Mouse (Mus musculus): Measurements from ENCODE around the gene Stk38.
A peak's percentile ranks its signal among the peaks of the same experiment; 100 is the strongest.

Stk38 gene

DNA sequence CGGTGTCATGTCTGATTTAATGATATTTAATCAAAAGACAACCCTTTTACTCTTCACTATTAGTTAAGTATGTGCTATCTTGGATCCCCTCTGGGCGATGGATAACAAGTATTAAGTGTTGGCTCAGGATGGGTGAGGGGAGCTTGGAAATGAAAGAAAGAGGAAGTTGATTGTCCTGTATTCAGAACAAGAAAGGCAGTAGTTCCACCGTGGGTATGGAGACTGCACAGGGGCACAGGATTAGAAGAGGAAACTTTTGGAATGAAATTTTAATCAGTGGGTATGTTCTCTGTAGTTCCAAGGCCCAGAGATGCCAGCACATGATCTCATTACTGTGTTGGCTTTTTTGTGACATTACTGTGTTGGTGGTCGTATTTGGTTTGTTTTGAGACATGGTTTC is 57.0 kb downstream of the Stk38 start:
- DNase-seq: no peak

DNA sequence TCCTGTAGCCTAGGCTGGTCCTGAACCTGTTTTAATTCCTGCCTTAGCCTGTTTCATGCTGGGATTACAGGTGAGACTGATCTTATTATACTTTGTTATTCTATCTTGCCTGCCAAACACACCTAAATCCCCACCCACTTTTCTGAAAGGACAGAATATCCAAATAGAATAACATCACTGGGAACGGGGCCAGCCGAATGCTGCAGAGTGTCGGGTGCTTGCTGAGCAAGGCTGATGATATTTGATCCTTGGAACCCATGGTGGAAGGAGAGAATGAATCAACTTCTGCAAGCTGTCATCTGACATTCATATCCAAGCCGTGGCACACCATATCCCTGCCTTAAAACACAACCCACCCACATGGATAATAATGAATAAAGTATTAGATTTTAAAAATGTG is 59.1 kb downstream of the Stk38 start:
- no peak for DNase-seq

DNA sequence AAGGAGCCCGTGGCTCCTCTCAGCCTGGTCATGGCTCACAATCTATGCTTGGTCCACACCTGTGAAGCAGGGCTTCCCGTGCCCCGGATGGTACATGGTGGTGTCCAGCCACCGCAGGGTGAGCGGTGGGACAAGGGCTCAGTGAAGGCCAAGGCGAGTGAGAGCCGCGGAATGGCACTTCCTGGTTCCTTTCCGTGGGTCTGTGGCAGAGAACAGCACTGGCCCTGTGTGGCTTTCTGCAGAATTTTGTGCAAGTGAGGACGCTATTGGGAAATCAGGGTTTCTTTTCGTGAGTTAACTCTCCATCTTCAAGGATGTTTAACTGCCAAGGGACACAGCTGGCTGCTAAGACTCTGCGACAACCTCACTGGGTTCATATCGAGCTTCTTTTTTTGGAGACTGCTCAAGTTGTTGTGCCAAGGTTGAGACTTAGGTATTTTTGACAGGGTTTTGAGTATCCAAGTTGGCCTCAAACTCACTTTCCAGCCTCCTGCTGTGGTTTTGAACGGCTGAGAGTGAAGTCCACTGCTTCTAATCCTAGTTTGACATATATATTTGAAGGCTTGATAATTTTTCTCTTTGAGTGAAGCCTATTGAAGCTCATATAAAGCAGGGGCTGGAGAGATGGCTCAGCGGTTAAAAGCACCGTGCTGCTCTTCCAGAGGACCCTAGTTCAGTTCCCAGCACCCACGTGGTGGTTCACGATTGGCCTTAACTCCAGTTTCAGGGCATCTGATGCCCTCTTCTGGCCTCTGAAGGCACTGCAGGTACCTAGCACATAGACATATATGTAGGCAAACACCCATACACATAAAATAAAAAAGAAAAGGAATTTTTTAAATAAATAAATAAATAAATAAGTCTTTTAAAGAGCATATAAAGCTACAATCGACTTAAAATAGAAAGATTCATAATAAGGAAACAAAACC is 60.5 kb downstream of the Stk38 start:
- no peak for DNase-seq

DNA sequence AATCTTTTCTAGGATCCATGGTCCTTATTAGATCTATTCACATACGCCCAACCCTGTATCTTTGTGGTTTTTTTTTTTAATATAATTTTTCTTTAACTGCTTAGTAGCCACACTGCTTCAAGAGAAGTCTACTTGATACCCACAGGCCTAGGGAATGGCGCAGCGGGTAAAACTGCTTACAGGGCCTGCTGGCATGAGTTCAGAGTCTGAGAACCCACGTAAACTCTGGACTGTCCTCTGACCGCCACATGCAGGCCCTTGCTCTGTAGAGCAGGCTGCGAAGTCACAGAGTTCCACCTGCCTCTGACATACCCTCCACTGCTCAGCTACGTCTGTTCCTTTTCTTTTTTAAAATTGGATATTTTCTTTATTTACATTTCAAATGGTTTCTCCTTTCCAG is 63.3 kb downstream of the Stk38 start:
- no peak for DNase-seq

DNA sequence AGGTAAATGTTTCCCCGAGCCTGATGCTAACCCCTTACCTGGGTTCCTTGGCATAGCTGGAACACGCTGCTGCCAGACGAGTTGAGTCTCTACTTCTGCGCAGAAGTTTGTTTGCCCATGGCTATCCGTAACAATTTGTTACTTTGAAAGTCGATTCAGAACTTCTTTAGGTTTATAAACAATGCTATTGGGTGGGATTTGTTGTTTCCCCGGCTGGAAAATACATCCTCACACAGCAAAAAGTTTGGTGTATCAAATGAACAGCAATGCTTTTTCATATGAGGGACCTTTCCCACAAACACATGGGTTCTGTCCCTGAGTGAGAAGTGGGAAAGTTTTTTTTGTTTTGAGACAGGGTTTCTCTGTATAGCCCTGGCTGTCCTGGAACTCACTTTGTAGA is 64.1 kb downstream of the Stk38 start, which contains the start of gene Pxt1:
Gene Pxt1 (minus strand): TSS at position 101 of the 400 bp plus-strand sequence.
- no peak for DNase-seq

DNA sequence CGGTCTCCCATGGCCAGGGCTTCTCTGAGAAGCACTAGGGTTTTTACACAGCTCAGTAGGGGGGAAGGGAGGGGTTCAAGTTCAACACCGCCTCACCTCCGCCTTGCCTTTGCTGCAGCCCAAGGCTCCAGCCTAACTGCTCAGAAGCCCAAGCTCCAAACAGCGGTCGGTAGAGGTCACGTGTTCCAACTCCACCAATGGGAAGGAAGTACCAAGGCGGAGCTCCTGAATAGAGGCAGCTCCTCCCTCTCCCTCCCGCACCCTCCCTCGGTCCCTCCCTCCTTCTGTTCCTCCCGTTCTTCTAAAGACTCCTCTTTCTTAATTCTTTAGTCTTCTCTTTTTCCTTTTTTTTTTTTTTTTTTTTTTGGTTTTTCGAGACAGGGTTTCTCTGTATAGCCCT is 65.7 kb downstream of the Stk38 start:
- peak; percentile 19 to 30 for DNase-seq

DNA sequence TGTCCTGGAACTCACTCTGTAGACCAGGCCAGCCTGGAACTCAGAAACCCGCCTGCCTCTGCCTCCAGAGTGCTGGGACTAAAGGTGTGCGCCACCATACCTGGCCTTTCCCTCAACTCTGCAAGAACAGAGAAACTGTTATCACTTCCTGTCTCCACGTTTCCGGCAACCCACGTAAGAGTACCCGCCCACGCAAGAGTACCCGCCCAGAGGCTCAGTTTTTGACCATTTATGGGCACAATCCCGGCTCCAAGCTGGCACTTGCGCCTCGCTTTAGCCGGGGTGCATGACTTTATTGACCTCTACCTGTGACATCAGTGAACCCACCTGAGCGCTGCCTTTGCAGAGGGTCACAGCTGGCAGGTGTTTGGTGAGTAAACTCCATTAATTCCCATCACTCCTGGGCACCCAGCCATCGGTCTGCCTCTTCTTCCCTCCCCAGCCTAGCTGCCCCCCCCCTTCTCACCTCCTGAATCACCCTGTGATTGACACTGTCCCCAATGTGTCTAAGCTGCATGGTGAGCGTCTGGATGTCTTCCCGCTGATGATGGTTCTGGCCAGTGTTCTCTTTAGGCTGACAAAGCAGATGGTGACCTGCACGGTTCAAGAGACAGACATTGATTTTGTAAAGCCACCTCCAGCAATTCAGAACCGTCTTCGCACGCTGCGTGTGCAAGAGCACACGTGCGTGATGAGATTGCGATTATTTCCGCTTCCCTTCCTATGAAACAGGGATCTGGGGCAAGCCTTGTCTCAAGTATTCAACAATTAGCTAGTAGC is 66.8 kb downstream of the Stk38 start:
- DNase-seq: no peak

DNA sequence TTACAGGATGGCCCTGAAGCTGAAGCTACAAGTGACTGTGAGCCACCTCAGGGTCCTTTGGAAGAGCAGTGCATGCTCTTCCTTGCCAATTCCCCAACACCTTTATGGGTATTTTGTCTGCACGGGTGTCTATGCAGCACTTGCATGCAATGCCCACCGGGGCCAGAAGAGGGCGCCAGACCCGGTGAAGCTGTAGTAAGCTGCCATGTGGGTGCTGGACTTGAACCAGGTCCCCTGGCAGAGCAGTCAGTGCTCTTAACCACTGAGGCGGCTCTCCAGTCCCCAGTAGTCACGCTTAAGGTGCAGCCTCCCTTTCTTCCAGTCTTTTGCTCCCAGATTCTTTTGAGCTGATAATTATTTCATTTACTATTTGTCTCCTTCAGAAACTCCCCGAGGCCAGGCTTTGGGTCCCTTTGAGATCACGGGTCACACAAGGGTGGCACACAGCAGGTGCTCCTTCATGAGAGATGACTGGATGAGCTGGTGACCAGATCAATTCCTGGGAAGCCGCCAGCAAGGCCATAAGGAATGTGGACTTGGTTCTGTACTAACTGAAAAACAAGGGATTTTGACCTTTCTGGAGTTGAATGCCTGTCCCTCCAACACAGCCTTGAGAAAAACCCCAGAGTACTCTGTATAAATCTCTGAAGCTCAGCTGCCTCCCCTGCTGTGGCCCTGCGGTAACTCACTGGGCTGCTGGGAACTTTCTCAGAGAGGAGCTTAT is 71.0 kb downstream of the Stk38 start:
- DNase-seq: peak; percentile 56 to 66

DNA sequence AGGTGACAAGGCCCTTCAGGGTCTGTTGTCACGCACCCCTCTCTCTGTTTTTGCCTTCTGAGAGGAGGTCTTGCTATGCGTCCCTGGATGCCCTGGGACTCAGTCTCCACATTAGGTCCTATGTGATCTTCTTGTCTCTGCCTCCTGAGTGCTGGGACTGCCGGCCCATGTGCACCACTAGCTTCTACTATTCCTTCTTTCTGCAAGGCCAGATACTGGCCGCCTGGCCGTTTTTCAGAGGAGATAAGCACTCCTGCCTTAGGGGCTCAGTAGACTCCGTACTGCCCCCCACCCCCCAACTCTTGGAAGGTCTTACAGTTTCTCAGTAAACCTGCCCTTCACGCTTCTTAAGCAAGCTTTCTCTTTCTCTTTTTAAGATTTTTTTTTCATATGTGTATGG is 71.7 kb downstream of the Stk38 start:
- no peak for DNase-seq

DNA sequence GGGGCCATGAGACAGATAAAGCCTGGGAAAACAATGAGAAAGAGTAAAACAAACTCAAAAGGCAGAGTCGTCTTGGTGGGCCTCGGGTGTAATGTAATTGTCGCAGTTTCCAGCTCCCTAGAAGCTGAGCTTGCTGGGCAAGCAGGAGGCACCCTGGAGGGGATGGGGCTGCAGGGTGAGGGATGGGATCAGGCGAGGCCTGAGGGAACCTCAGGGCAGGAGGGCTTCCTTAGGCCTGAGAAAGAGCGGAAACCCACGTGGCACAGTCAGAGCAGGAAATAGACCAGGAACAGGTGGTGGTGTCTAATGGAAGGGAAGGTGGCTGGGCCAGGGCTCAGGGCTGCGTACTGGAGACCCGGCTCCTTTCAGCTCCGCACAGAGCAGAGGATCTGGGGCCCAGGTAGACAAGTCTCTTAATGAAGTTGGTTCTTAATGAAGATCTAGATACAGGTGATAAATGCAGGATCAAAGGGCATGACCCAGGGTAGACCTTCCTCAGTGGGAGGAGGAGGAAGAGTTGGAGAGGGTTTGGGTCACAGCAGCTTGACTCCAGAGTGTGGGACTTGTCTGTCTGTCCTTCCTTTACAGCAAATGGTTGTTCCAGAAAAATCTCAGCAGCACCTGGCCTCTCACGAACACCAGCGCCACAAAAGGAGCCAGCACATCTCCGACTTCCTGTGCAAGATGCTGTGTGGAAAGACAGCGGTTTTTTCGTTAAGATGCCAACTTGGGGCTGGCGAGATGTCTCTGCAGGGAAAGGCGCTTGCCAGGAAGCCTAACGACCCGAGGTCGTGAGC is 73.5 kb downstream of the Stk38 start:
- DNase-seq: no peak

DNA sequence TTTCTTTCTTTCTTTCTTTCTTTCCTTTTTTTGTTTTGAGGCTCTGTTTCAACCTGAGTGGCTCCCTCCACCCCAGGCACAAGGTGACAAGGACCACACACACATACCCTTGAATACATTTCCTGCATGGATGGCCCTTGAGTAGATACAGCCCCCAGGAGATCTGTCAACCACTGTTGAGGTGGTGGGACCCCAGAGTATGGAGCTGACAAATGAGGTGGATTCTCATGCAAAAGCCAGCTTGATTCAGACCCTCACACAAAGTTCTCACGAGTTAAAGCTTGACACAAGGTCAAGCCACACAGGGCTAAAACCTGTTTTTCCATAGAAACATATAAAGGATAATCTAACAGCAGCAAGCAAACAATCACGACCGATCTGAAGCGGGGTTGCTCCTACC is 75.5 kb downstream of the Stk38 start:
- DNase-seq: no peak

DNA sequence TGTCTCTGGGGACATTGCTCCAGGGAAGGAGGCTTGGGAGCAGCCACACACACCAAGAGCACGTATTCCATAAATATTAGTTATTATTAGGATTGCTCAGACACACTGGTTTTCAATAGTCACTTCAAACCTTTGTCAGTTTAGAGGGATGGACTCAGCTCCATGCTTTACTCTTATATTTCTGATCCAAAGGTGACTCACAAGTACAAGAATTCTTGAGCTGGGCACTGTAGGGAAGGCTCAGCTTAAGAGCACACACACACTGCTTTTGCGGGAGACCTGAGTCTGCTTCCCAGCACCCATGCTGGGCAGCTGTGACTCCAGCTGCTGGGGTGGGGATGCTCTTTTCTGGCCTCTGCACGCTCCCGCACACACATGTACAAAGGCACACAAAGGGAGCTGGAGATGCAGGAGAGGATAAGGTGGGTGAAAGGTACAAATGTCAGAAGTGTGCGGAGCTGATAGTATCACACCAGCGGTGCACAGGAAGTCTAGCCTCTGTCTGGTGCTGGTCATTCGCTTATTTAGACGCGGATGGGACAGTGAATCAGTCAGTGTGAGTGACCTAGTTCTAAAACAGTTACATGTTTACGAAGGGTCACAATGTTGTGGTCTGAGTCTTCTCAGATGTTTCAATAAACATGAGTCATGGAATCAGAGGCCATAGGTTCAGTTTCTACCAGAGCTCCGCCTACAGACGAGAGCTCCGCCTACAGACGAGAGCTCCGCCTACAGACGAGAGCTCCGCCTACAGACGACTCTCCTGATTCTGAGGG is 76.2 kb downstream of the Stk38 start:
- DNase-seq: no peak

DNA sequence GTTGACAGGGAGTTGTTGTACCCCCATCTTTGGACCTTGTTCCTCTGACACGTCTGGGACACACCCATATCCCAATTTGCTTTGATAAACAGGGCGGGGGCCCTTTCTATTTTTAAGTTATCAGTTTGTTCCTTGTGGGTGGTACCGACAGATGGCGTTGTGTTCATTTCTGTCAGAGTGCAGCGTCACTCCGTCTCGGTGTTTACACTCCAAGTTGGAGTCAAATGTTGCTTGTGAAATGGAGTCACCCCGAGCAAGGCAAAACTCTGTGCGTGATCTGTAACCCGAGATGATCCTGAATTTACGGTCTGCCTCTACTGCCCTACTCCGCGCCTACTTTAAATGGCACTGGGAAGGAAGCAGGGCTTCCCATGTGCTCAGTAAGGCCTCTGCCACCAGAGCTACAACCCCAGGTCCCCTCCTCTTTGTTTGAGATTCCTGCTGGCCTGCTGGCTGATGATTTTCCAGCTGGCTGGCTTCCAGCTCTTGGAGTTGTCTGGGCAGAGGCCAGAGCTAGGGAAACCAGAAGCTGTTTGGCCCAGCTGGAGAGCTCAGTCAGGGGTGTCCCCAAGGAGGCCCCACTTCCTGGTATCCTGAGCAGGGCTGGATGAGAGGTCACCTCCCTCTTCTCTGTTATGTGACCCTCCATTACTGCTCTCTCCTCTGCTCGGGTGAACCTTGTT is 77.3 kb downstream of the Stk38 start:
- no peak for DNase-seq

DNA sequence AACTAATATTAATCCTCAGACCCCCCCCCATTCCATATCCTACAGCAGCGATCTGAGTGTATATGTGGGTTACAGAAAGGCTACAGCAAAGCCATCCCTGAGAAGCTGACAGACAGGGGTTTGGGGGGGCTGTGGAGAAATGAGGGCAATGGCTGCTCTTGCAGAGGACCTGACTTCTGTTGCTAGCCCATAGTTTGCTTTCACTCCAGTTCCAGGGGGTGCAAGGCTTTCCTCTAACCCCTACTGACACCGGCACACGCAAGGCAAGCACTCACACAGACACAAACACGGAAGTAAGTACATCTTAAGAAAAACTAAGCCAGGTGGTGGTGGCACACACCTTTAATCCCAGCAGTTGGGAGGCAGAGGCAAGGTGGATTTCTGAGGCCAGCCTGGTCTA is 78.4 kb downstream of the Stk38 start:
- DNase-seq: no peak

DNA sequence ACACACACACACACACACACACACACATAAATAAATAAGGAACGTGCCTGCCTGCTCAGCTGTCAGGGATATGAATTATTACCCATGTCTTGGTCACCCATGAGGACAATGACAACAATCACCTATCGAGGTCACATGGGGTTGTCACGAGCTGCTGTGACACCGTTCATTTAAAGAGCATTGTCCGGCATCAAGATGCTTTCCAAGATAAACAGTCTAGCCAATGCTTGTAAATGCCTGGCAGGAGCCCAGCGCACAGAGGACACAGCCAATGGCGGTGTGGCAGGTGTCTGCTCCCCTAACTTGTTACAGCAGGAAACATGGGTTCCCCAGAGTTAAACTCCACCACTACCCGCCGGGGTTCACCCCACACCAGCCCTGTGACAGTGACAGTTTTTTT is 79.8 kb downstream of the Stk38 start:
- no peak for DNase-seq

DNA sequence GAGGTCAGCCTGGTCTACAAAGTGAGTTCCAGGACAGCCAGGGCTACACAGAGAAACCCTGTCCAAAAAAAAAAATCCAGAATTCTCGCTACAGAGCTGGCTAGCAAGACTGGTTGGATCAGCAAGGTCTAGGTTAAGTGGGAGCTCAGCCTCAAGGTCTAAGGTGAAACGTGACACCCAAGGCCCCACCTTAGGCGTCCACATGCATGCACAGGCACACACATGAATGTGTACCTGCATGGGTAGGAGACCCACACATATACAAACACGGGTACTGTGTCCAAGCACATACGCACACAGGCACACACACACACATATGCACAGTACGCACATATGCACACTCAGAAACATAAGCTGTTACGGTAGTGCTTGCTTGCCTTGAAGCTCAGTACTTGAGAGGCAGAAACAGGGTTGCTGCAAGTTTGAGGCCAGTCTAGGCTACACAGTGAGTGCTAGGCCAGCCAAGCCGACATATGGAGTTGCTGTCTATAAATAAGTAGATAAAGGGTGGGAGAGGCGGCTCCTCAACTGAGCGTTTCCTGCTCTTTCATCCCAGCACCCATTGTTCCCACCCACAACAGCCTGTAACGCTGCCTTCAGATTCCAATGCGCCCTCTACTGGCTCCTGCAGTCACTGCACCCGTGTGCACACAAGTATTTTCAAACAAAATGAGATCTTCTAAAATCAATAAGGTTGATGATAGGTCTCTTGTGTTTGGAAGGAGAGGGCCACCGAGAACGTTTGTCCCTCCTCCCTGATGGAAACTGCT is 80.7 kb downstream of the Stk38 start:
- peak; percentile 58 for DNase-seq

DNA sequence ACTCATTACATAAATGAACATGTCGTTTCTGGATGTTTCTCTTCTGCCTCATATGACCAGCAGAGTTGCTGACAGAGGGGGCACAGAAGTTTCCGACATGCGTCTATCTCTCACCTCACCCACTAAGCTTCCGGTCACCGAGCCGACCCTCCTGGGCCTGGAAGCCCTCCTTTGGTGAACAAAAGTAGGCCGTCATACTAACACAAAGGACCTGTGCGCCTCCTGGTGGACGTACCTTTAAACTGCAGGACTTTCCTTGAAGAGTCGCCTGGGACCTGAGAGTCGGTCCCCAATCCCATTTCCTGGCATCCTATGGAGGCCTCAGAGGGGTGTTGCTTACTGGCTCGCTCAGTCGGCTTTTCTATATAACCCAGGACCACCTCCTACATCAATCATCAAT is 81.4 kb downstream of the Stk38 start:
- peak; percentile 74 to 78 for DNase-seq

DNA sequence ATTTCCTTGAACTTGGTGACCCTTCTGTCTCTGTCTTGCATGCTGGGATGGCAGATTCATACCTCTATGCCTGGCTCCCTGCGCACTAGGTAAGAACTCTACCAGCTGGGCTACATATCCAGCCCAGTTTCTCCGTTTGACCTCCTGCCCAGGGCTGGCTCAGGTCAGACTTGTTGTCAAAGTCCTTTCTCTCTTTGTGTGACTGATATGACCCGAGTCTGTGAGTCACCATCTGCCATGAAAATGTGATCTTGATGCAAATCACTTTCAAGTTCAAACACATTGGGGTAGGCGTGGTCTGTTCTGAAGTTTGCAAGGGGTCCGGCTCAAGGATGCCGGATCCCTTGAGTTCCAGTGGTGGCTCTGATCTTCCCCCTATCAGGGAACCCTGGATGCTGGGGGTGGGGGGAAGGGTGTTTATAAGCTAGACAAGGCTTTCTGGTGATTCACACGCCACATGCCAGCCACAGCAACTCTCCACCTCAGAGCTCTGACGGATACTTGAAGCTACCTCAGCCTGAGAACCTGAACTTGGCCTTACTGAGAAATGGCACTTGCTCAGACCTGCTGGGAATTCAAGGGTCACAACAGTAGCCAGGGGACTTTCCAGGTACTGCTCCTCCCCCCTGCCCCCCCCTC is 82.7 kb downstream of the Stk38 start:
- DNase-seq: no peak

DNA sequence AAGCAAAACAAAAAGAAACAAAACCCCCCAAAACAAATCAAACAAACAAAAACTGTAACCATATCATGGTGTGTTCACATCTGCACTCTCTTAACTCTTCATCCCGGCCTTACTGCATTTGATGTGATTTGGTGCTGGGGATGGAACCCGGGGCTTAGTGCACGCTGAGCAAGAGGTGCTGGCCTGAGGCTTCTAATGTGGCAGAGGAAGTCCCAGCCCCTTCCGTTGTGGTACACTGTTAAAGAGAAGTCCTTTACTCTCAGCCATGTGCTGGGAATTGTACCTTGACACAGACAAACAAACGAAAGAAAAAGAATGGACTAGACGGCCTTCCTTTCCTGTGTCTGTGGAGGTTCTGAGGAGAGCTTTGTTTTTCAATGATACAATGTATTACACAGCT is 85.7 kb downstream of the Stk38 start:
- no peak for DNase-seq

DNA sequence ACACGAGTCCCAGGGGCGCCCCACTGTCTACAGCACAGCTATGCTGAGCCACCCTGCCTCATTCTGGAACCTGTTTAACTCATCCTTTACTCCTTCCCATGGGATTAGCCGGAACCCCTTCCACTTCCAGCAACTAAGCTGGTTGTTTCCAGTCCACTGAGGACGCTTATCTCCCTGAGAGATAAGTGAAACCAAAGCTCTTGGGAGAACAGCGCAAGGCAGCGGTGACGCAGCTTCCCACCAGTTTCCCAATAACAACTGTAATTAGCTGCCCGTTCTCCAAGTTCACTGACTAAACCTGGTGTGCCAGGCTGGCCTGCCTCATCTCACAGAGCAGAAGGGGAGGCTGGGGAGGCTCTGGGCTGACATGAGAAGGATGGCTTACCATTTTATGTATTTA is 86.7 kb downstream of the Stk38 start:
- DNase-seq: no peak

Measured in thymus, postnatal 36 days (tissue).